Mouse (Mus musculus) splenic B cell, adult 2 months (primary cell): ENCODE measurements around the gene Adcy7.

Experiments used
- DNase-seq: peaks from one replicate; pipeline ENCODE4 v3.0.0-alpha.2; 2011; ENCODE audit warnings: low read depth, low spot score
- H3K27me3 ChIP-seq: 2 replicates; pipeline ENCODE4 v1.6.1; 2012; ENCODE audit warnings: mild to moderate bottlenecking, low read length, moderate library complexity, mixed read lengths; ENCODE audit not compliant: control insufficient read depth, poor library complexity, insufficient read depth, severe bottlenecking
- H3K36me3 ChIP-seq: 2 replicates; pipeline ENCODE4 v1.6.1; 2012; ENCODE audit warnings: mild to moderate bottlenecking, low read length, moderate library complexity, mixed read lengths; ENCODE audit not compliant: control insufficient read depth, poor library complexity, insufficient read depth, severe bottlenecking

Gene Adcy7

DNA sequence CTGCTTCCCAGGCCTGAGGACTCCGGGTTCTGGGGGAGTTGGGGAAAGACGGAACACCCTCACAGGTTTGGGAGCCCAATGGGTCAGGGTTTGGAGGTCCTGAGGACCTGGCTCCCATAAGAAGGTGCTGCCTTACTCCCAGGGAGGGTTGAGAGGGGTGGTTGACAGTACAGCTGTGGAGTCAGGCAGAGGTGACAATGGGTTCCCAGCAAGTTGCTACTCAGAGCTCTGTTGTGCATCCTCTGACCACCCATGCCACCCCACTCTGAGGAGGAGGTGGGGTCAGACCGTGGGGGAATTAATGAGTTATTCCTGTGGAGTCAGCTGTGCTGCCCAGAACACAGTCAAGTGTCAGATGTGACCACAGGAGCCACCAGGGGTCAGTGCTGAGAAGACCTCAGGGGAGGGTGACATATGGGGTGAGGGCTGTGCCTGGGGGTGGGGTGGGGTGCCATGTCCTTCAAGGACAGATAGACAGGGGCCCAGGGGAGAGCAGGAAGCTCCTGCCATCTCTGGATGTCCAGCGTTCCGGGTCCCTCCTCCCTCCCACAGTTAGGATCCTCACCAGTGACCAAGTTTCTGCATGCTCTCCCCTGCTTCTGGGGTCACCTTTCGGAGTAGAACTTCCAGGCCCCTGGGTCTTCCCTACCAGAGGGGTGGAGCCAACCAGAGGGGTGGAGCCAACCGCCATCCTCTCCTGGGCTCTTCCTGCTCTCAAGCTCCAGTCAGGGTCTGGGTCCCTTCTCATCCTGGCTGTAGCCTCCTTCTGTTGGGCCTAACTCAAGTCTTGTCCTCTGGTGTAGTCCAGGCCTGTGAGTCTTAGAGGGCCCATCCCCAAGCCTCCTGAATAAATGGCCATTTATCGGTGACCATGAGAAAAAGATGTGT, 13.5 kb downstream of the Adcy7 start:
- Histone ChIP-seq H3K36me3 (no peaks in the 10 kb centered on the region), H3K27me3 (no peaks in the 10 kb centered on the region)
- DNase-seq = peak; percentile 61

- Histone ChIP-seq H3K36me3 (no peaks in the 10 kb centered on the region), H3K27me3 (no peaks in the 10 kb centered on the region)
- DNase-seq = no peak
These were observed 14.3 kb downstream of the Adcy7 start for GRCm38 (mm10) chr8:88286421-88286960.

- Histone ChIP-seq H3K27me3 (no peaks in the 10 kb centered on the region), H3K36me3 (no peaks in the 10 kb centered on the region)
- DNase-seq = peak; percentile 69
These were observed 16.5 kb downstream of the Adcy7 start for GRCm38 (mm10) chr8:88288622-88289242.

GRCm38 (mm10) chr8:88289901-88290300, 17.7 kb downstream of the Adcy7 start:
- DNase-seq = peak; percentile 57
- Histone ChIP-seq H3K36me3 (no peaks in the 10 kb centered on the region), H3K27me3 (no peaks in the 10 kb centered on the region)

DNA sequence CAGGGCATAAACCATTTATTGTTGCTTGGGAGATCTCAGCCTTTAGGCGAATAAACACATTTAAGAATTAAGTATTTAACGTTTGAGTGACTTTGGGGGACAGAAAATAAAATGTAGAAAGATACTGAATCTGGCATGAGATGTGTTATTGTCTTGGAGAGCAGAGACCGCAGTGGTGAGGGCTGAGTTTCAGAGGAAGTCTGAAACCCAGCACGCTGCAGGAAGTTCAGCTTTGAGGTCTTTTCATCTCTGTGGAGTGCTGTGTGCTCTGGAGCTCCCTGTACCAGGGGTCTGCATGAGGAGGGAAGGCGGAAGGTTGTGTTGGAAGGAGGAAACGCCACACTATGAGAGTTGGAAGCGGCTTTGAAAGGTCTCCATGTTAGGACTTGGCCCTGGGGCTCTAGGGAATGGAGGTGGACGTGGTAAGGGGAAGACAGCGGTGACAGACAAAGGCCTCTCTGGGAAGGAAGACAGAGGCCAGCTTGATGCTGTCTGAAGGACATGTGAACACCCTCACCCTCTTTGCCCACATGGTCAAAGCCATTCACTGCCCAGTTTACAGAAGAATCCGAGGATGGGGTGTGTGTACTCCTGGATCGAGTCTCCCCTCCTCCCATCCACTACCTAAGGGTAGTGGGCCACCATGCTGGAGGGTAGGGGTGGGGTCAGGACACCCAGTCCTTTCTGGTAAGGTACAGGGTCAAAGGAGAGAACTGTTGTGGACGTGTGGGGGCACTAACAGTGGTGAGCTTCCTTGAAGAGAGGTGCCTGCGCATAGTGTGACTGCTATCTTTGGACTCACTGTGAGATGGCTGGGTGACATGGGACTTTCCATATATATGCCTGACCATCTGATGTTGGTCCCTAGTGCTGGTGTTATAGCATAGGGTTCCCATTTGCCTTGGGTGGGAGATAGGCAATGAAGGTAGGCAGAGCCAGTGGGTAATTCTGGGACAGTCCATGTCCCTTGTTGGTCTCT, 18.4 kb downstream of the Adcy7 start:
- no peaks in the 10 kb centered on the region for H3K27me3 ChIP-seq
- peak; percentile 45 for DNase-seq
- H3K36me3 ChIP-seq = peaks cover 1% of the 10 kb centered on the region; the same call in 1 of the 2 replicates

- H3K36me3 ChIP-seq = peaks cover 2% of the 10 kb centered on the region
- no peak for DNase-seq
- H3K27me3 ChIP-seq = no peaks in the 10 kb centered on the region
These were observed 19.1 kb downstream of the Adcy7 start for GRCm38 (mm10) chr8:88291305-88291690.

- no peak for DNase-seq
These were observed 20.7 kb downstream of the Adcy7 start for GRCm38 (mm10) chr8:88292926-88293325.

GRCm38 (mm10) chr8:88293590-88294356, 21.6 kb downstream of the Adcy7 start:
- peak; percentile 85 for DNase-seq
- Histone ChIP-seq H3K27me3 (no peaks in the 10 kb centered on the region), H3K36me3 (peaks cover 8% of the 10 kb centered on the region)

More at GRCm38 (mm10) chr8:88292926-88293325, 20.7 kb downstream of the Adcy7 start:
- Histone ChIP-seq H3K36me3 (peaks cover 5% of the 10 kb centered on the region), H3K27me3 (no peaks in the 10 kb centered on the region)

GRCm38 (mm10) chr8:88294977-88295376, 22.8 kb downstream of the Adcy7 start:
- Histone ChIP-seq H3K36me3 (peaks cover 8% of the 10 kb centered on the region), H3K27me3 (no peaks in the 10 kb centered on the region)
- no peak for DNase-seq

- Histone ChIP-seq H3K27me3 (no peaks in the 10 kb centered on the region), H3K36me3 (peaks cover 10% of the 10 kb centered on the region)
- peak; percentile 42 for DNase-seq
These were observed 26.0 kb downstream of the Adcy7 start for GRCm38 (mm10) chr8:88297976-88298732.

- no peaks in the 10 kb centered on the region for H3K27me3 ChIP-seq
- H3K36me3 ChIP-seq = peaks cover 10% of the 10 kb centered on the region
- DNase-seq = no peak
These were observed 26.5 kb downstream of the Adcy7 start for GRCm38 (mm10) chr8:88298733-88299103.

GRCm38 (mm10) chr8:88299907-88300603, 27.9 kb downstream of the Adcy7 start:
- peak; percentile 56 for DNase-seq
- no peaks in the 10 kb centered on the region for H3K27me3 ChIP-seq
- H3K36me3 ChIP-seq = peaks cover 10% of the 10 kb centered on the region
